Mouse (Mus musculus) embryonic facial prominence, embryonic 11.5 days (tissue): Measurements from ENCODE around the gene Ptprd. TPM values are rescaled to one million over a fixed set of nuclear protein-coding genes. Genes with fewer than 3 reads are reported as not detected.

ENCODE experiments used
- ATAC-seq: fragments of 200-750 bp; cut with Nextera tagmentation; replicated peaks from 2 replicates; pipeline ENCODE4 v1.8.0; 2017; ENCODE audit warnings: low read depth; ENCODE audit not compliant: insufficient number of reproducible peaks, low FRiP score, low TSS enrichment
- DNase-seq: peaks from one replicate; pipeline ENCODE4 v3.0.0-alpha.2; 2015; ENCODE audit warnings: low spot score
- H3K27ac ChIP-seq: fragments of 300-500 bp; sonication (generic); replicated peaks from 2 replicates; pipeline ENCODE4 v1.5.1; 2014; ENCODE audit warnings: mild to moderate bottlenecking, low read depth, low read length, control low read depth
- H3K27me3 ChIP-seq: fragments of 300-500 bp; sonication (generic); 2 replicates; pipeline ENCODE4 v1.6.1; 2014; ENCODE audit warnings: mild to moderate bottlenecking, low read length, moderate library complexity, mixed read lengths; ENCODE audit not compliant: control insufficient read depth, insufficient read depth
- H3K36me3 ChIP-seq: fragments of 300-500 bp; sonication (generic); replicated peaks from 2 replicates; pipeline ENCODE4 v1.6.1; 2014; ENCODE audit warnings: low read depth, mild to moderate bottlenecking, low read length, moderate library complexity, mixed read lengths; ENCODE audit not compliant: control insufficient read depth, insufficient read depth
- H3K4me1 ChIP-seq: fragments of 300-500 bp; sonication (generic); 2 replicates; pipeline ENCODE4 v1.6.1; 2014; ENCODE audit warnings: low read length, mixed read lengths; ENCODE audit not compliant: control insufficient read depth, insufficient read depth
- H3K4me2 ChIP-seq: fragments of 300-500 bp; sonication (generic); 2 replicates; pipeline ENCODE4 v1.6.1; 2014; ENCODE audit warnings: low read depth, mild to moderate bottlenecking, control low read depth, low read length, moderate library complexity
- H3K4me3 ChIP-seq: fragments of 300-500 bp; sonication (generic); 2 replicates; pipeline ENCODE4 v1.5.1; 2014; ENCODE audit warnings: low read depth, low read length, control low read depth
- H3K9ac ChIP-seq: fragments of 300-500 bp; sonication (generic); replicated peaks from 2 replicates; pipeline ENCODE4 v1.6.1; 2014; ENCODE audit warnings: mild to moderate bottlenecking, control low read depth, low read length
- H3K9me3 ChIP-seq: fragments of 300-500 bp; sonication (generic); replicated peaks from 2 replicates; pipeline ENCODE4 v1.6.1; 2016; ENCODE audit warnings: mild to moderate bottlenecking, low read length, inconsistent platforms, mixed read lengths; ENCODE audit not compliant: control insufficient read depth
- WGBS: fragments of 180-500 bp; shearing (Covaris S2); extraction: QIAGEN DNeasy Blood & Tissue Kit; methylation state at CpG from one replicate; pipeline ENCODE4 v1.1.7; 2014; 5-methylcytosine and 5-hydroxymethylcytosine counted together
- polyA plus RNA-seq: library from polyadenylated mRNA; unstranded; fragments of >200 nt; fragmentation: Nextera tagmentation; extraction: Ambion mirVana; gene quantifications from 2 replicates; pipeline ENCODE4 v1.2.1, GENCODE M21; 2014

The Ptprd gene
- polyA plus RNA-seq, 1 experiment from 2014 or later = 19.9 TPM

GRCm38 (mm10) chr4:76621740-76622139 is 1590.0 kb downstream of the Ptprd start:
- H3K4me1 ChIP-seq = no peaks in the 10 kb centered on the region
- no peaks in the 10 kb centered on the region for H3K27me3 ChIP-seq
- no peak overlapping the region for H3K27ac ChIP-seq
- no peaks in the 10 kb centered on the region for H3K9me3 ChIP-seq
- no peak overlapping the region for H3K4me2 ChIP-seq
- ATAC-seq (no peak), DNase-seq (no peak)
- H3K36me3 ChIP-seq = no peaks in the 10 kb centered on the region
- 74% methylated on average over 7 of the region's 7 CpGs for WGBS
- H3K9ac ChIP-seq = no peak overlapping the region
- H3K4me3 ChIP-seq = no peak overlapping the region

GRCm38 (mm10) chr4:76616614-76617013 is 1595.1 kb downstream of the Ptprd start:
- no peaks in the 10 kb centered on the region for H3K27me3 ChIP-seq
- H3K27ac ChIP-seq = no peak overlapping the region
- DNase-seq (no peak), ATAC-seq (no peak)
- H3K4me3 ChIP-seq = no peak overlapping the region
- no peaks in the 10 kb centered on the region for H3K9me3 ChIP-seq
- H3K4me1 ChIP-seq = no peaks in the 10 kb centered on the region
- no peak overlapping the region for H3K9ac ChIP-seq
- no peaks in the 10 kb centered on the region for H3K36me3 ChIP-seq
- WGBS = 89% methylated on average over 6 of the region's 6 CpGs
- no peak overlapping the region for H3K4me2 ChIP-seq

- no peak for ATAC-seq
- Histone ChIP-seq H3K4me1 (no peaks in the 10 kb centered on the region), H3K36me3 (no peaks in the 10 kb centered on the region), H3K27me3 (no peaks in the 10 kb centered on the region), H3K9me3 (no peaks in the 10 kb centered on the region), H3K4me3 (no peak overlapping the region), H3K9ac (no peak overlapping the region), H3K27ac (no peak overlapping the region), H3K4me2 (no peak overlapping the region)
- WGBS = 48% methylated on average over 7 of the region's 7 CpGs
- DNase-seq = no peak
These were observed 1603.5 kb downstream of the Ptprd start for GRCm38 (mm10) chr4:76608246-76608645.

- Histone ChIP-seq H3K4me1 (no peaks in the 10 kb centered on the region), H3K9me3 (no peaks in the 10 kb centered on the region), H3K4me2 (no peak overlapping the region), H3K36me3 (no peaks in the 10 kb centered on the region), H3K4me3 (no peak overlapping the region), H3K27ac (no peak overlapping the region), H3K9ac (no peak overlapping the region), H3K27me3 (no peaks in the 10 kb centered on the region)
- ATAC-seq (no peak), DNase-seq (peak; percentile 25)
- 44% methylated on average over 2 of the region's 2 CpGs for WGBS
These were observed 1605.0 kb downstream of the Ptprd start for GRCm38 (mm10) chr4:76606808-76607207.

GRCm38 (mm10) chr4:76590722-76591121 is 1621.0 kb downstream of the Ptprd start:
- Histone ChIP-seq H3K9ac (no peak overlapping the region), H3K36me3 (no peaks in the 10 kb centered on the region), H3K4me3 (no peak overlapping the region), H3K27ac (no peak overlapping the region), H3K9me3 (no peaks in the 10 kb centered on the region), H3K4me2 (no peak overlapping the region), H3K4me1 (no peaks in the 10 kb centered on the region), H3K27me3 (no peaks in the 10 kb centered on the region)
- no peak for ATAC-seq
- WGBS = 89% methylated on average over 1 of the region's 1 CpGs
- no peak for DNase-seq

- Histone ChIP-seq H3K4me1 (no peaks in the 10 kb centered on the region), H3K9me3 (no peaks in the 10 kb centered on the region), H3K9ac (no peak overlapping the region), H3K4me2 (no peak overlapping the region), H3K4me3 (no peak overlapping the region), H3K27ac (no peak overlapping the region), H3K27me3 (no peaks in the 10 kb centered on the region), H3K36me3 (no peaks in the 10 kb centered on the region)
- DNase-seq = no peak
- no peak for ATAC-seq
- WGBS = 82% methylated on average over 3 of the region's 3 CpGs
These were observed 1628.7 kb downstream of the Ptprd start for GRCm38 (mm10) chr4:76583025-76583424.

GRCm38 (mm10) chr4:76566006-76566405 is 1645.8 kb downstream of the Ptprd start:
- no peak for DNase-seq
- H3K27me3 ChIP-seq = no peaks in the 10 kb centered on the region
- ATAC-seq = no peak
- no peaks in the 10 kb centered on the region for H3K4me1 ChIP-seq
- no peak overlapping the region for H3K4me2 ChIP-seq
- no peaks in the 10 kb centered on the region for H3K36me3 ChIP-seq
- H3K27ac ChIP-seq = no peak overlapping the region
- no peaks in the 10 kb centered on the region for H3K9me3 ChIP-seq
- H3K4me3 ChIP-seq = no peak overlapping the region
- H3K9ac ChIP-seq = no peak overlapping the region

GRCm38 (mm10) chr4:76541769-76542168 is 1670.0 kb downstream of the Ptprd start:
- no peaks in the 10 kb centered on the region for H3K36me3 ChIP-seq
- no peak for DNase-seq
- no peak overlapping the region for H3K4me3 ChIP-seq
- no peak overlapping the region for H3K9ac ChIP-seq
- H3K9me3 ChIP-seq = no peaks in the 10 kb centered on the region
- H3K4me2 ChIP-seq = no peak overlapping the region
- H3K27me3 ChIP-seq = no peaks in the 10 kb centered on the region
- no peak overlapping the region for H3K27ac ChIP-seq
- H3K4me1 ChIP-seq = no peaks in the 10 kb centered on the region
- ATAC-seq = no peak
- 62% methylated on average over 2 of the region's 2 CpGs for WGBS
